Mouse (Mus musculus) midbrain, embryonic 10.5 days (tissue): Measurements from ENCODE around the gene Rhbg. TPM values are rescaled to one million over a fixed set of nuclear protein-coding genes. Genes with fewer than 3 reads are reported as not detected.

Source experiments
- DNase-seq: peaks from one replicate; pipeline ENCODE4 v3.0.0-alpha.2; 2017; ENCODE audit warnings: low spot score
- H3K27ac ChIP-seq: fragments of 300-500 bp; sonication (generic); replicated peaks from 2 replicates; pipeline ENCODE4 v1.5.1; 2016; ENCODE audit warnings: mild to moderate bottlenecking
- H3K27me3 ChIP-seq: fragments of 300-500 bp; sonication (generic); 2 replicates; pipeline ENCODE4 v1.6.1; 2016; ENCODE audit warnings: low read depth, mild to moderate bottlenecking; ENCODE audit not compliant: poor library complexity, severe bottlenecking
- H3K36me3 ChIP-seq: fragments of 300-500 bp; sonication (generic); 2 replicates; pipeline ENCODE4 v1.6.1; 2016; ENCODE audit warnings: mild to moderate bottlenecking, moderate library complexity
- H3K4me1 ChIP-seq: fragments of 300-500 bp; sonication (generic); 2 replicates; pipeline ENCODE4 v1.6.1; 2016
- H3K4me3 ChIP-seq: fragments of 300-500 bp; sonication (generic); 2 replicates; pipeline ENCODE4 v1.5.1; 2016; ENCODE audit warnings: mild to moderate bottlenecking, moderate library complexity
- H3K9me3 ChIP-seq: fragments of 300-500 bp; sonication (generic); replicated peaks from 2 replicates; pipeline ENCODE4 v1.6.1; 2016; ENCODE audit warnings: mild to moderate bottlenecking
- WGBS: fragments of 180-500 bp; shearing (Covaris S2); methylation state at CpG from one replicate; pipeline ENCODE4 v1.1.7; 2016; 5-methylcytosine and 5-hydroxymethylcytosine counted together
- polyA plus RNA-seq: library from polyadenylated mRNA; unstranded; fragments of >200 nt; fragmentation: Nextera tagmentation; extraction: Ambion mirVana; gene quantifications from 2 replicates; pipeline ENCODE4 v1.2.1, GENCODE M21; 2016

The Rhbg gene
- polyA plus RNA-seq, 1 experiment from 2014 or later, result not detected

DNA sequence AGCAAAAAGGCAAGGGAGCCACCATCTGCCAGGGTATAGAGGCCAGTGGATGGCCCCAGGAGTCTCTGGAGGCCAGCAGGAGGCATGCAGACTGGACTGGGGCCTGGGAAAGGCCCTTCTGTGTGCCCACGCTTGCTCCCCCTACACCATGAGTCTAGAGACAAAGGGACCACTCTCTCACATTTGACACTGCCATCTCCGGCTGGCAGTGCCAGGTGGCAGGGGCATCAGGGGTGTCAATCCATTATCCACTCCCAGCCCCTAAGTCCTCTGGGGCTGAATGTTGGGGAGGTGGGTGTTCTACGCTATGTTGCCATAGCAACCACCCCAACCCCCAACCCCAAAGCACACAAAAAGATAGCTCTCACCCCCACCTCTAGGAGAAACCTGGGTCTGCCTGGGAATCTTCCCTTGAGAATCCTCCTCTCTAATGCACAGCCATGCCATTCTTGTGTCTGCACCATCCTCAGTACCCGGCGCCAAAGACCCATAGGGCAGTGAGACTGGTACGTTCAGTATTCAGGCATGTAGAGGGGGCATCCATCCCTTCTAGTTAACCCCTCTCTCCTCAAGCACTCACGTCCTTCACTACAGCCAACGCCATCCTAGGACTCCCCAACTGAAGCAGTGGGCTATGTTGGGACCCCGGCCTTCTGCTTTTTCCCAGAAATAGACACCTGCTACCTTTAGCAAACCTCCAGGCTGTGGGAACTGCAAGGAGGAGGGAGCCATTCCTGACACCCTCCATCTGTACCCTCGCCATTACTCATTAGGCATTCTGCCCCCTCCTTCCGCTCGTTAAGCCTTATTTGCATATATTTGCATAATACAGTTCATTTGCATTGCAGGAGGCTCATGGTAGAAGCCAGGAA is 32.8 kb downstream of the Rhbg start:
- Histone ChIP-seq H3K36me3 (no peaks in the 10 kb centered on the region; the same call in 1 of the 2 replicates), H3K27ac (no peak overlapping the region), H3K27me3 (peaks cover 100% of the 10 kb centered on the region), H3K4me3 (no peak overlapping the region), H3K9me3 (no peaks in the 10 kb centered on the region), H3K4me1 (peaks cover 17% of the 10 kb centered on the region)
- WGBS, result 57% methylated on average over 12 of the region's 12 CpGs
- no peak for DNase-seq

DNA sequence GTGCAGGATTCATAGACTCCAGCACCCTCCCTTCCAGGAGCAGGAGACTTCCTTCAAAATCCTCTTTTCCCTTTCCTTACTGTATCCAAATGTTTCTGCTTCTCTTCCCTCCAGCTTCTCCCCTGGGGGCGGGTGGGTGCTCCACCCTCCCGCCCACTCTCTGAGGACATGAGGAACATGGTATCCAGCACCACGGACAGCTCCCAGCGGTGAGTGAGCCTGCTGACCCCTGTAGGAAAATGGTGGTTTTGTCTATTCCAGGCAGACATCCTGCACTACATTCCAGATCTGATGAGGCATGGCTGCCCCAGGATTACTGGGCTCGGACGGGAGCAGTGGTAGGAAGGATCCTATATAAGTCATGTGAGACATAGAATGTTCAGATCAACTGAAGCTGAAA is 33.7 kb downstream of the Rhbg start:
- 1% methylated on average over 6 of the region's 6 CpGs for WGBS
- H3K27ac ChIP-seq, result no peak overlapping the region
- H3K27me3 ChIP-seq, result peaks cover 100% of the 10 kb centered on the region
- H3K36me3 ChIP-seq, result no peaks in the 10 kb centered on the region; the same call in 1 of the 2 replicates
- H3K4me1 ChIP-seq, result peaks cover 23% of the 10 kb centered on the region
- DNase-seq, result peak; percentile 76
- no peak overlapping the region for H3K4me3 ChIP-seq
- no peaks in the 10 kb centered on the region for H3K9me3 ChIP-seq

DNA sequence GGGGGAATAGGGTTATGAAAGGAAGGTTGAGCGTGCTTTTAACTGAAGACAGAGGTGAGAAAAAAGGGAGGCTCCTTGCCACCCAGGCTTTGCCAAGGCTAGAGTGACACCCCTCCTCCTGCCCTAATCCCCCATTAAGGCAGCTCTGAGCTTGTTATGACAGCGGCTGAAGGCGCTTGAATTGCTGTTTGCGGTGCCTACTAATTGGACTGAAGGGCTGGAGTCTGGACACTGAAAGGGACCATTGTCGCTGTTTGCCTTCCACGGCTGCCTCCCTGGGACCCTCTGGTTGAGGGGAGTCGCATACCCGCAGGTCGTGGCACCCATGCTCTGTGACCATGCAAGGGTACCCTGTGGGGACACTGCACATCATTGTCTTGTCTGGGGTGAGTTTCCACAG is 34.6 kb downstream of the Rhbg start:
- Histone ChIP-seq H3K9me3 (no peaks in the 10 kb centered on the region), H3K36me3 (no peaks in the 10 kb centered on the region), H3K4me3 (no peak overlapping the region), H3K27ac (no peak overlapping the region), H3K4me1 (peaks cover 32% of the 10 kb centered on the region), H3K27me3 (peaks cover 100% of the 10 kb centered on the region)
- no peak for DNase-seq
- WGBS, result 8% methylated on average over 9 of the region's 9 CpGs

DNA sequence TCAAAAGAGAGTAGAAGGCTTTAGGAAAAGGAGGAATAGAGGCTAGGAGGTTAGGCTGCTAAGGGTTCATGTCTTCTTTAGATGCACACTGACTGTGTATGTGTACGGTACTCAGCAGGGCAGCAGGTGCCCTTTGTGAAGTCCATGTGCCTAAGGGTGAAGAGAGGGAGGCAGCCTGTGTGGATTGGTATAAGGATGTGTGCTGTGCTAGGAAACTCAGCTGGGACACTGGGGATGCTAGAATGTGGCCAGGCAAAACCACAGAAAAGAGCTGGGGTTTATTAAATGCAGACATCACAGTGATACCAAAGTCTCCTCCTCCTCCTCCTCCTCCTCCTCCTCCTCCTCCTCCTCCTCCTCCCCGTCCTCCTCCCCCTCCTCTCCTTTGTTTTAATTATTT is 36.8 kb downstream of the Rhbg start:
- Histone ChIP-seq H3K27ac (no peak overlapping the region), H3K27me3 (peaks cover 100% of the 10 kb centered on the region), H3K4me1 (peaks cover 44% of the 10 kb centered on the region), H3K36me3 (0 out of 2 replicates have a peak, but pooled peaks cover 3% of the 10 kb centered on the region), H3K4me3 (no peak overlapping the region), H3K9me3 (no peaks in the 10 kb centered on the region)
- no peak for DNase-seq
- 27% methylated on average over 1 of the region's 2 CpGs for WGBS

DNA sequence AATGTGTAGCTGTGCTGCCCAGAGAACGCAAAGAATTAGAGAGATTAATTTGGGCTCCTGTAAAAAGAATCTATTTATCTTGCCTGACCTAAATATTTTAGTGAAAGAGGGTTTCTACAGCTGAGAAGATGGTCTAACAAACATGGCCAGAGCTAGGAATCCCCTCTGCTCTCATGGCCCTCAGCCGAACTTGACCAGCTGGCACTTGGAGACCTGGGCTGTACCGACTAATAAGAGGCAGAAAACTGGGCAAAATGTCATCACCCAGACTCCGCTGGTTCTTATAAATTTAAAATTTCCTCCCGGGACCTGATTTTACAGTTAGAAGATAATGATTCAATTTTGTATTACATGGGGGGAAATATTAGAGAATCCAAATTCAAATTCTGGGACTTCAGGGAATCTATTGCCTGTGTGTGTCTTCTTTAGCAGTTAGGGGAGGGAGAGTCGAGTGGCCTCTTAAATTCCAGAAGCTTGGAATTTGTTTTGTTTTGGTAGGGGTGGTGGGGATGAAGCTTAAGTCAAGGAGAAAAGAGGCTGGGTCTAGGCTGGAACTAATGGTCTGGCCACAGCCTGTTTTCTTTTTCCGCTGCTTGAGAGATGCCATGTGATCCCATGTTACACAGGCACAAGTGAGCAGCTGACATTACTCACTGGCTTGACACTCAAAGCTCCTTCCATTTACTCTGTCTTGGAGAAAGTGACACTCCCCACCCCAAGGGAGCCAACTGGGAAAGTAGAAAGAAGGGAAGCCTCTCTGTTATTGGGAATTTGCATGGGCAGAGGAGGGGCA is 37.8 kb downstream of the Rhbg start:
- Histone ChIP-seq H3K36me3 (0 out of 2 replicates have a peak, but pooled peaks cover 3% of the 10 kb centered on the region), H3K9me3 (no peaks in the 10 kb centered on the region), H3K27ac (no peak overlapping the region), H3K4me3 (peak overlapping the region; percentile 47; the same call in 1 of the 2 replicates), H3K4me1 (peaks cover 39% of the 10 kb centered on the region), H3K27me3 (peaks cover 100% of the 10 kb centered on the region)
- 8% methylated on average over 7 of the region's 7 CpGs for WGBS
- no peak for DNase-seq

DNA sequence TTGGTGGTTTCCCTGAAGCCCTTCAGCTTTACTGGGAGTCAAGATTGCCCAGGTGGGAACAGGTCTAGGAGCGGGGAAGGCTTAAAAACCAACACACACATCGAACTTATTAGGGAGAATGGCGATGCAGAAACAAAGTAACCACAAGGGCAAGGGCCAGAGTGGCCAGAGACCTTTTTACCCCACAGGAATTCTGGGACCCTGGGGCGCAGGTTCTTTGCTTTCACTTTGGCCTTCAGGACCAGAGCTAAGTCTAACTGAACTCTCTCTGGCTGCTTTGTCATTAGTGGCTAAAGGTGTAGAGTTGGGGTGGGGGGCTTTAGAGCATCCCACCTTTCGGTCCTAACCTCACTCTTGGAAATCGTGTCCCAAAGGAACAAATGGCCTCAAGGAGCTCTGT is 38.4 kb downstream of the Rhbg start:
- H3K27ac ChIP-seq, result 0 out of 2 replicates have a peak overlapping the region, but pooled peaks have one; percentile 59
- H3K36me3 ChIP-seq, result 0 out of 2 replicates have a peak, but pooled peaks cover 3% of the 10 kb centered on the region
- H3K9me3 ChIP-seq, result no peaks in the 10 kb centered on the region
- H3K4me3 ChIP-seq, result peak overlapping the region; percentile 47
- WGBS, result 1% methylated on average over 6 of the region's 6 CpGs
- DNase-seq, result no peak
- peaks cover 33% of the 10 kb centered on the region for H3K4me1 ChIP-seq
- peaks cover 100% of the 10 kb centered on the region for H3K27me3 ChIP-seq

DNA sequence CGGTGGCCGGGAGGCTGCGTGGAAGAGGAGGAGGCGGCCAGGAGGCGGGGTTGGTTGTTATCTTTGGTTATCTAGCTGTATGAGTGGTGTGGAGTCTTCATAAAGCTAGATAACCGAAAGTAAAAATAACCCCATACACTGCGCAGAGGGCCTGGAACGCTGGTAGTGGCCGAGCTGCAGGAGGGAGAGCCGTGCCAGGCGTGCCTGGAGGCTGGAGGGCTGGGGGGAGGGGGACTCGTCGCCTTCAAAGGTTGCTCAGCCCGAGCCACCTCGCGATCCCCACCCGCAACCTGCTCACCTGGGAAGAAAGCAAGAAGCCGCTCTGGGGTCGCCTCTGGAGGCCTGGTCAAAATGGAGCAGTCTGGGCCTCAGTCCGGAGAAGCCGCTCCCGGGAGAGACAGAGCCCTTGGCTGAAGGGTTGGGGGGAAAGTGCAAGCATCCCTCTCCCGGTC is 38.9 kb downstream of the Rhbg start:
- peak overlapping the region; percentile 47 for H3K4me3 ChIP-seq
- H3K27ac ChIP-seq, result peak overlapping the region; percentile 59
- under 1% methylated on average over 23 of the region's 23 CpGs for WGBS
- peaks cover 100% of the 10 kb centered on the region for H3K27me3 ChIP-seq
- peak; percentile 46 for DNase-seq
- no peaks in the 10 kb centered on the region for H3K9me3 ChIP-seq
- 0 out of 2 replicates have a peak, but pooled peaks cover 3% of the 10 kb centered on the region for H3K36me3 ChIP-seq
- peaks cover 33% of the 10 kb centered on the region for H3K4me1 ChIP-seq

DNA sequence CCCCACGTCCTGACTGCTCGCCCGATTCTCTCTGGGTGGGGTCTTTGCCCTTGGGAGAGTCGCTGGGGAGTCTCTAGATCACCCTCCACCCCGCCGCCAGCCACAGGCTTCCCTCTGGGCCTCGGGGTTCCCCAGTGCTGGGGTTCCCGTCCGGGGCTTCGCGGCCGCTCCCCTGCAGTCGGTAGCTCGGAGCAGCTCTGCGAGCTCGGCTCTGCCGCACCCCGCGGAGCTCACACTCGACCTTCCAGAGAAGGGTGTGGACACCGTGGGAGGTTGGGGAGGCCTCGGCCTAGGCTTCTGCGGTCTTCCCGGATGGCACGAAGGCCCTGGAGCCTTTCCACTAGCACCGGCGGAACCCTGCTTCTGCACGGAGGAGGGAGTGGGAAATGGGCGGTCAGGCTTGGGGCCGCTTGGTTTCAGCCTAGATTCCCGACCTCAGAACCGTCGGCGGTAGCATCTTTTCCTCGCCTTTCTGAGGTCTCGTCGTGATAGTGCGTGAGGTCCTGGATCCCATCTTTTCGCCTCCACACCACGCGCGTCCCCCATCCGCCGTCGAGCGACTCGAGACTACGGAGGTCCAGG is 39.4 kb downstream of the Rhbg start:
- Histone ChIP-seq H3K36me3 (0 out of 2 replicates have a peak, but pooled peaks cover 3% of the 10 kb centered on the region), H3K4me3 (peak overlapping the region; percentile 47), H3K27ac (peak overlapping the region; percentile 59), H3K27me3 (peaks cover 100% of the 10 kb centered on the region), H3K4me1 (peaks cover 36% of the 10 kb centered on the region), H3K9me3 (no peaks in the 10 kb centered on the region)
- no peak for DNase-seq
- WGBS, result under 1% methylated on average over 48 of the region's 48 CpGs

DNA sequence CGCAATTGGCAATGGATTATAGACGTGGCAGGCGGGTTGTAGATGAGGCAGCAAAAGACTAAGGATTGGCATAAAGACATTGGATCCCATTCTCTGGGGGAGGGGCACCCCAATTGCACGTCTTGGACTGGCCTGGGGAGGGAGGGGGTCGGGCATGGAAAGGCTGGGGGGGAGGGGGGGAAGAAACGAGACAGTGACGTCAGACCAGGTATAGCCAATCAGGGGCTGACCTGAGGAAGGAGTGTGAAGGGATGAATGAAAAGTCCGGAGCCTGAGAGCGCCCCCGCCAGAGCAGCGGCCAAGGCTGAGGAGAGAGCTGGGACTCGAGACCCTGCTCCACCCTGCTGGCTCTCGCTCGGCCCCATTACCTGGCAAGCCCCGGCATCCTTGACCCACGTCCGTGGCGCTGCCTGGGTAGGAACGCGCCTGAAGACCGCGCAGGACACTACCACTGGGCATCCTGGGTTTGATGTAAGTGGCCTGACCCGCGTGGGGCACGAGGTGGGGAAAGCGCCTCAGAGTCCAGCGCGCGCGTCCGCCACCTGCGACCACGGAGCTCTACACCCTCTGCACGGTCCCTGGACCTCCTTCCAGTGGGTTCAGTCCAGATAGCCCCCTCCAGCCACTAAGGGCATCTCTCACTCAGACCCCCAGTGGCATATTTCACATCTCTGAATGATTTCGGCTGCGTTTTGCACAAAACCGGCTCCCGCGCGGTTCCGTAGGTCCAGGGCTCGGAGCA is 40.1 kb downstream of the Rhbg start:
- DNase-seq, result peak; percentile 51
- Histone ChIP-seq H3K9me3 (no peaks in the 10 kb centered on the region), H3K27ac (peak overlapping the region; percentile 59), H3K4me3 (peak overlapping the region; percentile 47), H3K27me3 (peaks cover 100% of the 10 kb centered on the region), H3K36me3 (0 out of 2 replicates have a peak, but pooled peaks cover 3% of the 10 kb centered on the region), H3K4me1 (peaks cover 39% of the 10 kb centered on the region)
- 1% methylated on average over 42 of the region's 42 CpGs for WGBS

DNA sequence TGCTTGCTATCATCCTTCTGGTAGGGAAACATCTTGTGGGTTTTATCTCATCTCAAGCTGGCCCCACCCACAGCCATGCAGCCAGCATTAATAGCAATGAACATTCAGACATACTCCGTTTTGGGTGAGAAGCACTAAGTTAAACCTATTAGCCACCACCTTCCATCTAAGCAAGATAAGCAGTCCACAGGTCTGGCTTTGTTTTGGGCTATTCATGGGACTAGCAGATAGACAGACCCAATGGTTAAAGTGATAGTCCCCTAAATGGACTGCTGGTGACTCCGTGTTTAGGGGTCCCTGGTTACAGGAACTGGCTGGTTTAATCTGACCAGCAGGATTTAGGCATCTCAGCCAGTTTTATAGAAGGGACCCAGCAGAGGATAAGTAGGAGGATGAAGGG is 41.5 kb downstream of the Rhbg start:
- 1% methylated on average over 2 of the region's 2 CpGs for WGBS
- Histone ChIP-seq H3K9me3 (no peaks in the 10 kb centered on the region), H3K4me1 (peaks cover 48% of the 10 kb centered on the region), H3K27me3 (peaks cover 100% of the 10 kb centered on the region), H3K36me3 (0 out of 2 replicates have a peak, but pooled peaks cover 3% of the 10 kb centered on the region), H3K27ac (no peak overlapping the region), H3K4me3 (peak overlapping the region; percentile 5; the same call in 1 of the 2 replicates)
- DNase-seq, result no peak

DNA sequence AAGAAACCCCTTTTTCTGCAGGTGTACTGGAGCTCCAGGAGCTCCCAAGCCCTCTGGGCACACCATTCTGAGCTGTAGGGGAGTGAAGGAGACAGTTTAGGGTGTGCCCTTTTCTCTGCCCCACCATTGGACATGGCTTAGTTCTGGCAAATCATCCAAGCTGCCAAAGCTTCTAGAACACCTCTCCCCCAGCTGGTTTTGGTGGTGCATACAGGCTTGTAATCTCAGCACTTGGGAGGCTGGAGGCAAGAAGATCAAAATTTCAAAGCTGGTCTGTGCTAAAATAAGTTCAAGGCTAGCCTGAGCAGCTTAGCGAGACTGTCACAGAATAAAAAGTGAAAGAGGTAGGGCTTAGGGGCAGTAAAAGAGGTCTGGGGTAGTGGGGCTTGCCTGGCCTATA is 42.2 kb downstream of the Rhbg start:
- 0 out of 2 replicates have a peak overlapping the region, but pooled peaks have one; percentile 9 for H3K4me3 ChIP-seq
- peaks cover 100% of the 10 kb centered on the region for H3K27me3 ChIP-seq
- 2% methylated on average over 1 of the region's 1 CpGs for WGBS
- no peak for DNase-seq
- H3K9me3 ChIP-seq, result no peaks in the 10 kb centered on the region
- 0 out of 2 replicates have a peak, but pooled peaks cover 3% of the 10 kb centered on the region for H3K36me3 ChIP-seq
- peaks cover 55% of the 10 kb centered on the region for H3K4me1 ChIP-seq
- no peak overlapping the region for H3K27ac ChIP-seq
